Mouse (Mus musculus): ENCODE results near the gene Inca1.

Inca1 gene

GRCm38 (mm10) chr11:70699722-70700556 is at the start of gene Inca1, which contains the start of gene Kif1c:
Inca1 (minus strand) TSS chr11:70700155.
Kif1c (plus strand) TSS chr11:70700548.
- DNase-seq (ENCODE audit: low spot score): peak; percentile 99

DNA sequence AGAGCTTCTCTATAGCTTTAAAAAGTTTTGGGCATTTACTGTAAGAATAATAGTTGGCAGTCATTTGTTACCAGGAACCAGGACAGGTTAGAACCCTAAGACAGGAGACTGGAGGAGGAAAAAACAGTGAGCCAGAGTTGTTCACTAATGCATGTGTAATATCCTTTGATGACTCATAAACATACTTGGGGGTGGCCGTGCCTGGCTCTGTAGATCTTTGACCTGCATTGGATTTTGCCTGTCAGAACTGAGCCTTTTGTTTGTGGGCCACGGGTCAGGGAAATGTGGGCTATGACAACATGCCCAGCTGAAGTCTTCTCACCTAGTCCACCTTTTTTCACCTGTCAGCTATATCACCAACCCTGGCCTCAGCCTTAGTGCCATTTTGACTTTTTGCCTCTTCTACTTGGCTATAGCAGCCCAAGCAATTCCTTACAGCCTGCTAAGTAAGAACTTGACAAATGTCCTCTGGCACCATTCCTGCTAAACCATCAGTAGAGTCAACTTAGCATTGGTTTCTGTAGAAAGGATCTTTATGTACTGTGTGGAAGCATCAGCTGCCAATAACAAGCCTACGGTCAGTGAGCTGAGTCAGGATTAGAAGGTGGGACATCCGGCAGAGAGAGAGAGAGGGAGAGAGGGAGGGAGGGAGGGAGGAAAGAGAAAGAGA is 48.1 kb upstream of the Inca1 start:
- DNase-seq (ENCODE audit: low spot score): no peak

DNA sequence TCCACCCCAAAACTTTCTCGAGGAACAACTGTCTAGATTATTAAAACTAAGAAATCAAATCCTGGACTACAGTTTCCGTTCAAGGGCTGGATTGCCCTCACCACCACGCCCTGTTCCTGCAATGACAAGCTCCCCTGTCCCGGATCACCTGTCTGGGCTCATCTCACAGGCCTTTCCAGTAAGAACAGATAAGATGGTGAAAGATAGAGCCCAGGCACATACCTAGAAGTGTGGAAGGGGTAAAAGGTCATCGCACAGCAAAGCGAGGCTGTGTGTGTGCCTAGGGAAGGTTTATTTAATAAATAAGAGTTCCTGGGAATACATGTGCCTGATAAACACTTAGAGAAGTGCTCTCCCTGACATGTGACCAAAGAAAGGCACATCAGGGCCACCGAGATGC is 45.7 kb upstream of the Inca1 start:
- DNase-seq (ENCODE audit: low spot score): no peak

GRCm38 (mm10) chr11:70742581-70743459 is 42.9 kb upstream of the Inca1 start:
- no peak for DNase-seq (ENCODE audit: low spot score)

DNA sequence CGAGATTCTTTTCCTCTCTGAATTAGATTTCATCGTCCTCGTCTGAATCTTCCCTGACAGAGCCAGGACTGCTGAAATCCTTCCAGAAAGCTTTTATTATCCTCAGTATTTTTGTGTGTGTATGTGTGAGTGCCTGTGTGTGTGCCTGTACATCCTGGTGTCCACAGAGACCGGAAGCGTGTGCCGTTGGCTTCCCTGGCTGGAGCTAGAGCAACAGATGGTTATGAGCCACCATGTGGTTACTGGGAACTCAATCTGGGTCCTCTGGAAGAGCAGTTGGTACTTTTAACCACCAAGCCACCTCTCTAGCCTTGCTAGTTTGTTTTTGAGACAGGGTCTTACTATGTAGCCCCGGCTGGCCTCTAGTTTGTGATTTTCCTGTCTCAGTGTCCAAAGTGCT is 42.2 kb upstream of the Inca1 start:
- DNase-seq (ENCODE audit: low spot score): no peak

DNA sequence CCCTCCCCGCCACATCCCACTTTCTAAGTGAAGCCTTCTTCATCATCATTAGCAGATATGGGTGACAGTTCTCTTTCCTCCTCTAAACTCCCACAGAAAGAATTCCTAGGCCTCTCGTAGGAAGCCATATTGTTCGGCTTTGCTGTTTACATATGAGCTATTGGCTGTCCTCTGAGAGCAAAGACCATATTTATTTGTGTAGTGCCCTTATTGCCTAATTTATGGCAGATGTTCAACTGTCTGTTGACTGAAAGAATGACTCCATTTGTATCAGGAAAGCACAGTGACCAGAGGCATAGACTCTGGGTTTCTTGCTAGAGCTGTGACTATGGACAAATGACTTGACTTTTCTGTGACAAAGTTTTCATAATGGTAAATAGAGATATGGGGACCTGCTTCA is 41.6 kb upstream of the Inca1 start:
- no peak for DNase-seq (ENCODE audit: low spot score)

DNA sequence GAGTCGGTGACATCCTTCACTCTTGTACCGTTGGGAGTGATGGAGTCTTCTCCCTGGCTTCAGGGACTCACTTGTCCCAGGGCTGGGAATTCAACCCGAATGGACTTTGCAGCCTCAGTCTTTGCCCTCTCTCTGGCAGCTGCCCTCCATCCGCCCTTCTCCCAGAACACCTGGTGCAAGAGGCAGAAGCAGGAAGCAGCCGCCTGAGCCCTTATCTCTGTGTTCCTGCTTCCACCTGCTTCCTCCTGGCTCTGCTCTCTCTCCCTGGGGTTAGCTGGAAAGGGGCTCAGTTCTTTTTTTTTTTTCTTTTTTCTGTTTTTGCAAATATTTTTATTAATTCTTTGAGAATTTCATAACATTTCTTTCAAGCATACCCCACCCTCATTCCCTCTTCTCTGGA is 37.8 kb upstream of the Inca1 start:
- DNase-seq (ENCODE audit: low spot score): no peak

DNA sequence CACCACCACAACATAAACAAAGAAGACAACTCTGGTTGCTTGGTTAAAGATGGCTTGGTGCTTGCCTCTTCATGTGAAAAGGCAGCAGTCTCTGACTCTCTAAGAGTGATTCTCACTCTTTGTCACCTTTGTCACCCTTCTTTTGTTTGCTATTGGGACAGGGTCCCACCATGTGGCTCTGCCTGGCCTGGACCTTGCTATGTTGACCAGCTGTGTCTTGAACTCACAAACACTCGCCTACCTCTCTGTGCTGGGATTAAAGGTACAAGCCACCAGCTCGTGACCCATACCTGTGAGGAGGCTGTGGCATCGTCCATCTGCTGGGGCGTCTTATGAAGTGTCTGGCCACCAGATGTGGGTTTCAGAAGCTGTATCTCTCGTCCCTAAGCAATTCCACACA is 33.3 kb upstream of the Inca1 start:
- no peak for DNase-seq (ENCODE audit: low spot score)

GRCm38 (mm10) chr11:70731178-70731577 is 31.2 kb upstream of the Inca1 start:
- DNase-seq (ENCODE audit: low spot score): no peak

GRCm38 (mm10) chr11:70730427-70731038 is 30.6 kb upstream of the Inca1 start:
- no peak for DNase-seq (ENCODE audit: low spot score)

DNA sequence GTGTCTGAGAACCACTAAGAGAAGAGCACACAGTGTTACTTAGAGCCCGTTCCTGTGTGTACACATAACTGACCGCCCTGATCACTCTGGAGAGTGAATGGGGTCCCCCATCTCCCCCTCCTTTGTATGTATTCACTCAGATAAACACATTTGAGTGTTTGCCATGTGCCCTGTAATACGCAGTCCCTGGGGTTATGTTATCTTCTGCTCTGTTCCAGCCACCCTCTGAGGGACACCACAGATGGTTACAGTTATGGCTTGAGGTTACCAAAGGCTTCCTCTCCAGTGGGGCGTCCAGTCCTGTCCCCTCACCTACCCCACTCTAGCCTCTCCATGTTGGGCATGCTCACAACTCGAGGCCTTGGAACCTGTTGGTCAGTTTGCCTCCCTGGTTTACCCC is 27.4 kb upstream of the Inca1 start:
- no peak for DNase-seq (ENCODE audit: low spot score)

GRCm38 (mm10) chr11:70726585-70726984 is 26.6 kb upstream of the Inca1 start:
- DNase-seq (ENCODE audit: low spot score): no peak

- DNase-seq (ENCODE audit: low spot score): no peak
Observed at GRCm38 (mm10) chr11:70724706-70725105, 24.8 kb upstream of the Inca1 start.

DNA sequence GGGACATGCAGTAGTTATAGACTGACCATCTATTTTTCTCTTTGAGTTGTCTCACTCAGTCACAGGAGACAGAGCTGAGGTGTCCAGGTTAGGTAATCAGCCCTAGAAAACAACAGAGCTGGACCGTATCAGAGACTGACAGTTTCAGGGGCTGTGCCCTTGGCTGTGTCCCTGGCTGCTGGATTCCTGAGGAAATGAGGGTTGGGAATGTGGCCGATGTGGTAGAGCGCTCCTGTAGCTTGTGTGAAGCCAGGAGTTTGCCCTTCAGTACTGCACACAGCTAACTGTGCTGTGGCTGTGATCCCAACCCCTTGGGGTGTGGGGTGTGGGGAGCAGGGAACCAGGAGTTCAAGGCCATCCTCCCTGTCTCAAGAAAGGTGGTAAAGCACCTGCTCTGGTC is 21.1 kb upstream of the Inca1 start:
- DNase-seq (ENCODE audit: low spot score): no peak

GRCm38 (mm10) chr11:70720567-70720966 is 20.6 kb upstream of the Inca1 start:
- no peak for DNase-seq (ENCODE audit: low spot score)

GRCm38 (mm10) chr11:70718481-70718880 is 18.5 kb upstream of the Inca1 start:
- no peak for DNase-seq (ENCODE audit: low spot score)

- DNase-seq (ENCODE audit: low spot score): no peak
Observed at GRCm38 (mm10) chr11:70715832-70716231, 15.9 kb upstream of the Inca1 start.

- no peak for DNase-seq (ENCODE audit: low spot score)
Observed at GRCm38 (mm10) chr11:70713222-70713621, 13.3 kb upstream of the Inca1 start.

GRCm38 (mm10) chr11:70711026-70711425 is 11.1 kb upstream of the Inca1 start:
- DNase-seq (ENCODE audit: low spot score): no peak

- DNase-seq (ENCODE audit: low spot score): no peak
Observed at GRCm38 (mm10) chr11:70706127-70706526, 6.2 kb upstream of the Inca1 start.

- no peak for DNase-seq (ENCODE audit: low spot score)
Observed at GRCm38 (mm10) chr11:70702781-70703180, 2.8 kb upstream of the Inca1 start.

All from testis, postnatal 10 days (tissue).